Mouse (Mus musculus) lung, embryonic 14.5 days (tissue): Measurements from ENCODE around the gene Thada. TPM values are rescaled to one million over a fixed set of nuclear protein-coding genes. Genes with fewer than 3 reads are reported as not detected.

Experiments
- ATAC-seq: fragments of 200-750 bp; cut with Nextera tagmentation; 2 replicates; pipeline ENCODE4 v1.8.0; 2017; ENCODE audit warnings: mild to moderate bottlenecking, moderate TSS enrichment, moderate library complexity; ENCODE audit not compliant: insufficient read depth
- DNase-seq: peaks from one replicate; pipeline ENCODE4 v3.0.0-alpha.2; 2015
- H3K27ac ChIP-seq: fragments of 300-500 bp; sonication (generic); 2 replicates; pipeline ENCODE4 v1.5.1; 2014; ENCODE audit warnings: low read depth, mild to moderate bottlenecking, moderate library complexity
- H3K27me3 ChIP-seq: fragments of 300-500 bp; sonication (generic); 2 replicates; pipeline ENCODE4 v1.6.1; 2014; ENCODE audit warnings: low read length, control low read depth; ENCODE audit not compliant: insufficient read depth
- H3K36me3 ChIP-seq: fragments of 300-500 bp; sonication (generic); 2 replicates; pipeline ENCODE4 v1.6.1; 2014; ENCODE audit warnings: control low read depth; ENCODE audit not compliant: insufficient read depth
- H3K4me1 ChIP-seq: fragments of 300-500 bp; sonication (generic); 2 replicates; pipeline ENCODE4 v1.6.1; 2014; ENCODE audit warnings: antibody characterized with exemption, control low read depth; ENCODE audit not compliant: insufficient read depth
- H3K4me2 ChIP-seq: fragments of 300-500 bp; sonication (generic); 2 replicates; pipeline ENCODE4 v1.6.1; 2014; ENCODE audit warnings: mild to moderate bottlenecking
- H3K4me3 ChIP-seq: fragments of 300-500 bp; sonication (generic); 2 replicates; pipeline ENCODE4 v1.5.1; 2014; ENCODE audit warnings: low read depth, low read length
- H3K9ac ChIP-seq: fragments of 300-500 bp; sonication (generic); 2 replicates; pipeline ENCODE4 v1.6.1; 2014
- H3K9me3 ChIP-seq: fragments of 300-500 bp; sonication (generic); 2 replicates; pipeline ENCODE4 v1.6.1; 2016; ENCODE audit warnings: low read depth, low read length, control low read depth
- CTCF ChIP-seq: IDR thresholded peaks from 2 replicates; pipeline ENCODE4 v1.5.1; 2016; ENCODE audit warnings: antibody characterized with exemption, low read depth
- WGBS: fragments of 180-500 bp; shearing (Covaris S2); extraction: QIAGEN DNeasy Blood & Tissue Kit; methylation state at CpG from one replicate; pipeline ENCODE4 v1.1.7; 2014; 5-methylcytosine and 5-hydroxymethylcytosine counted together
- polyA plus RNA-seq: library from polyadenylated mRNA; unstranded; fragments of >200 nt; fragmentation: Nextera tagmentation; extraction: Ambion mirVana; gene quantifications from 2 replicates; pipeline ENCODE4 v1.2.1, GENCODE M21; 2014

Gene Thada
- polyA plus RNA-seq, 1 experiment from 2014 or later: 14.5 TPM

- H3K4me1 ChIP-seq: peaks cover 17% of the 10 kb centered on the region
- H3K4me2 ChIP-seq: 0 out of 2 replicates have a peak overlapping the region, but pooled peaks have one; percentile 0
- peak overlapping the region; percentile 94 for H3K27ac ChIP-seq
- H3K27me3 ChIP-seq: no peaks in the 10 kb centered on the region
- ATAC-seq (no peak), DNase-seq (no peak)
- no peaks in the 10 kb centered on the region for H3K9me3 ChIP-seq
- TF ChIP-seq CTCF: no peak
- no peak overlapping the region for H3K4me3 ChIP-seq
- H3K9ac ChIP-seq: no peak overlapping the region
- H3K36me3 ChIP-seq: no peaks in the 10 kb centered on the region
- 60% methylated on average over 6 of the region's 6 CpGs for WGBS
Measured at GRCm38 (mm10) chr17:84157743-84158460, 308.1 kb downstream of the Thada start.

- ATAC-seq: peak; percentile 76
- Histone ChIP-seq H3K4me1 (peaks cover 22% of the 10 kb centered on the region), H3K9ac (0 out of 2 replicates have a peak overlapping the region, but pooled peaks have one; percentile 11), H3K9me3 (no peaks in the 10 kb centered on the region), H3K27ac (peak overlapping the region; percentile 94), H3K4me2 (0 out of 2 replicates have a peak overlapping the region, but pooled peaks have one; percentile 0), H3K4me3 (no peak overlapping the region), H3K27me3 (no peaks in the 10 kb centered on the region), H3K36me3 (no peaks in the 10 kb centered on the region)
- TF ChIP-seq CTCF: no peak
- WGBS: 39% methylated on average over 19 of the region's 19 CpGs
- DNase-seq: peak; percentile 74
Measured at GRCm38 (mm10) chr17:84156748-84157742, 309.0 kb downstream of the Thada start.

GRCm38 (mm10) chr17:84156227-84156573, 309.8 kb downstream of the Thada start:
- H3K9me3 ChIP-seq: no peaks in the 10 kb centered on the region
- no peak for TF ChIP-seq CTCF
- no peak overlapping the region for H3K4me3 ChIP-seq
- no peaks in the 10 kb centered on the region for H3K36me3 ChIP-seq
- H3K27ac ChIP-seq: peak overlapping the region; percentile 94
- H3K4me1 ChIP-seq: peaks cover 15% of the 10 kb centered on the region
- no peaks in the 10 kb centered on the region for H3K27me3 ChIP-seq
- no peak for DNase-seq
- no peak overlapping the region for H3K4me2 ChIP-seq
- no peak overlapping the region for H3K9ac ChIP-seq
- no peak for ATAC-seq
- WGBS: 51% methylated on average over 13 of the region's 13 CpGs

- Histone ChIP-seq H3K9ac (no peak overlapping the region), H3K4me2 (no peak overlapping the region), H3K27ac (peak overlapping the region; percentile 94), H3K9me3 (no peaks in the 10 kb centered on the region), H3K36me3 (no peaks in the 10 kb centered on the region), H3K4me1 (peaks cover 12% of the 10 kb centered on the region), H3K4me3 (no peak overlapping the region), H3K27me3 (no peaks in the 10 kb centered on the region)
- ATAC-seq (no peak), DNase-seq (no peak)
- TF ChIP-seq CTCF: no peak
- 64% methylated on average over 8 of the region's 8 CpGs for WGBS
Measured at GRCm38 (mm10) chr17:84155516-84156226, 310.3 kb downstream of the Thada start.

GRCm38 (mm10) chr17:84155029-84155338, 311.0 kb downstream of the Thada start:
- Histone ChIP-seq H3K4me2 (no peak overlapping the region), H3K27me3 (no peaks in the 10 kb centered on the region), H3K36me3 (no peaks in the 10 kb centered on the region), H3K4me1 (peaks cover 12% of the 10 kb centered on the region), H3K9me3 (no peaks in the 10 kb centered on the region), H3K27ac (no peak overlapping the region), H3K9ac (no peak overlapping the region), H3K4me3 (no peak overlapping the region)
- WGBS: 77% methylated on average over 6 of the region's 6 CpGs
- ATAC-seq (no peak), DNase-seq (no peak)
- no peak for TF ChIP-seq CTCF

GRCm38 (mm10) chr17:84154302-84155028, 311.5 kb downstream of the Thada start:
- Histone ChIP-seq H3K36me3 (no peaks in the 10 kb centered on the region), H3K9me3 (no peaks in the 10 kb centered on the region), H3K4me3 (no peak overlapping the region), H3K4me1 (peaks cover 13% of the 10 kb centered on the region), H3K4me2 (no peak overlapping the region), H3K9ac (no peak overlapping the region), H3K27me3 (no peaks in the 10 kb centered on the region), H3K27ac (no peak overlapping the region)
- no peak for TF ChIP-seq CTCF
- WGBS: 65% methylated on average over 11 of the region's 11 CpGs
- no peak for DNase-seq
- no peak for ATAC-seq
